Mouse (Mus musculus) left cerebral cortex, adult 11 months (tissue): ENCODE measurements around the gene Fthl17b.
"Not testable (repeated sequence)": the region's sequence is repeated elsewhere in the genome, so short reads cannot be mapped to it uniquely, and the experiment has no call there.

Experiments
- DNase-seq: peaks from one replicate; pipeline ENCODE4 v3.0.0; 2022; ENCODE audit warnings: low spot score

The Fthl17b gene

GRCm38 (mm10) chrX:8962875-8963274 is at the start of gene Fthl17b:
Fthl17b (minus strand) TSS chrX:8962975.
- not testable (repeated sequence) for DNase-seq

- not testable (repeated sequence) for DNase-seq
Observed at GRCm38 (mm10) chrX:8986655-8987054, 23.9 kb upstream of the Fthl17b start, which contains the start of gene Fthl17d. Fthl17d (minus strand) TSS chrX:8986755.

- DNase-seq: not testable (repeated sequence)
Observed at GRCm38 (mm10) chrX:8976459-8976858, 13.7 kb upstream of the Fthl17b start, which contains the start of gene Fthl17c. Fthl17c (minus strand) TSS chrX:8976559.

- not testable (repeated sequence) for DNase-seq
Observed at GRCm38 (mm10) chrX:8964618-8965017, 1.8 kb upstream of the Fthl17b start.

GRCm38 (mm10) chrX:8948130-8948805 is 14.5 kb downstream of the Fthl17b start:
- DNase-seq: peak; percentile 76

- DNase-seq: no peak
Observed at GRCm38 (mm10) chrX:8944041-8944440, 18.7 kb downstream of the Fthl17b start.

GRCm38 (mm10) chrX:8927308-8927707 is 35.5 kb downstream of the Fthl17b start:
- DNase-seq: no peak

- DNase-seq: no peak
Observed at GRCm38 (mm10) chrX:8921813-8922607, 40.8 kb downstream of the Fthl17b start.

GRCm38 (mm10) chrX:8921080-8921479 is 41.7 kb downstream of the Fthl17b start:
- DNase-seq: no peak
